Mouse (Mus musculus) erythroblast, embryonic 14.5 days (primary cell): ENCODE data around the gene Asb18. TPM values are rescaled to one million over a fixed set of nuclear protein-coding genes. Genes with fewer than 3 reads are reported as not detected.

Experiments
- H3K27me3 ChIP-seq: 2 replicates; pipeline ENCODE4 v1.6.1; 2012; ENCODE audit warnings: inconsistent platforms; ENCODE audit not compliant: control insufficient read depth
- H3K36me3 ChIP-seq: 2 replicates; pipeline ENCODE4 v1.6.1; 2012; ENCODE audit warnings: mild to moderate bottlenecking, inconsistent platforms; ENCODE audit not compliant: control insufficient read depth
- H3K4me1 ChIP-seq: 2 replicates; pipeline ENCODE4 v1.6.1; 2012; ENCODE audit warnings: inconsistent platforms; ENCODE audit not compliant: control insufficient read depth
- H3K4me3 ChIP-seq: replicated peaks from 2 replicates; pipeline ENCODE3; 2012; ENCODE audit warnings: moderate library complexity, mild to moderate bottlenecking, inconsistent platforms
- H3K9me3 ChIP-seq: 2 replicates; pipeline ENCODE4 v1.6.1; 2012; ENCODE audit warnings: low read length, inconsistent platforms, mixed read lengths; ENCODE audit not compliant: control insufficient read depth
- GATA1 ChIP-seq: IDR thresholded peaks from 2 replicates; pipeline ENCODE4 v1.6.1; 2012; ENCODE audit warnings: low read length, inconsistent platforms, mixed read lengths
- TAL1 ChIP-seq: IDR thresholded peaks from 3 replicates; pipeline ENCODE4 v1.6.1; 2012; ENCODE audit warnings: low read length, inconsistent platforms, mixed read lengths
- polyA plus RNA-seq: library from polyadenylated mRNA; stranded (reverse); fragments of >175 nt; gene quantifications from 2 replicates; pipeline ENCODE4 v1.2.3, GENCODE M21; 2012

Asb18 gene
- polyA plus RNA-seq, 1 experiment, result not detected

DNA sequence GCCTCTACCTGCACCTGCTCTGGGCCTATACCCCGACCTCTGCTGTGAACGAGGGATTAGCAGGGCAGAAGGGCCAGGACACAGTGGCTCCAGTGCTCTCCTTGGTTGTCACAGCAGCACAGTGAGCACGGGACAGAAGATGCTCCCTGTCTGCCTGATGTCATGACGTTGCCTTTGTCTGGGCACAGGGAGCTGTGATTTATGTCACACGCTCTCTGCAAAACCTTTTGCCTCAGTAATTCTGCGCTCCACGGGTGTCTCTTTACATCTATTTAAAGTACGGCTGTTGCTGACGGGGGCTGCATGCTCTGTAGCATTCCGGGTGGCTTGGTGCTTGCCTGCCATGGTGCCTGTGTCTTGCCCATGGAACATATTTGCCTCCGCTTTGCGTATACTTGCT is 50.0 kb downstream of the Asb18 start:
- Histone ChIP-seq H3K4me3 (no peak overlapping the region), H3K27me3 (peaks cover 24% of the 10 kb centered on the region), H3K4me1 (no peaks in the 10 kb centered on the region), H3K36me3 (no peaks in the 10 kb centered on the region), H3K9me3 (no peaks in the 10 kb centered on the region; the same call in 1 of the 2 replicates)
- TF ChIP-seq GATA1 (no peak), TAL1 (no peak)

- Histone ChIP-seq H3K9me3 (no peaks in the 10 kb centered on the region; the same call in 1 of the 2 replicates), H3K36me3 (no peaks in the 10 kb centered on the region), H3K27me3 (peaks cover 12% of the 10 kb centered on the region), H3K4me3 (no peak overlapping the region), H3K4me1 (no peaks in the 10 kb centered on the region)
- TF ChIP-seq TAL1, result no peak
These were observed 51.2 kb downstream of the Asb18 start for GRCm38 (mm10) chr1:89963296-89963695.

- Histone ChIP-seq H3K36me3 (no peaks in the 10 kb centered on the region), H3K27me3 (peaks cover under 1% of the 10 kb centered on the region; the same call in 1 of the 2 replicates), H3K4me1 (no peaks in the 10 kb centered on the region), H3K4me3 (no peak overlapping the region), H3K9me3 (no peaks in the 10 kb centered on the region)
- TF ChIP-seq TAL1, result no peak
- no peak for TF ChIP-seq GATA1
These were observed 52.4 kb downstream of the Asb18 start for GRCm38 (mm10) chr1:89962092-89962491.

GRCm38 (mm10) chr1:89959393-89959792 is 55.1 kb downstream of the Asb18 start:
- H3K4me1 ChIP-seq, result no peaks in the 10 kb centered on the region
- no peaks in the 10 kb centered on the region; the same call in 1 of the 2 replicates for H3K27me3 ChIP-seq
- no peaks in the 10 kb centered on the region for H3K9me3 ChIP-seq
- no peaks in the 10 kb centered on the region for H3K36me3 ChIP-seq
- H3K4me3 ChIP-seq, result no peak overlapping the region
- TF ChIP-seq GATA1 (no peak), TAL1 (no peak)

- H3K27me3 ChIP-seq, result peaks cover 66% of the 10 kb centered on the region
- H3K36me3 ChIP-seq, result no peaks in the 10 kb centered on the region
- peaks cover 3% of the 10 kb centered on the region; the same call in 1 of the 2 replicates for H3K9me3 ChIP-seq
These were observed 71.3 kb downstream of the Asb18 start for GRCm38 (mm10) chr1:89943202-89943601.

GRCm38 (mm10) chr1:89942395-89942976 is 72.0 kb downstream of the Asb18 start:
- Histone ChIP-seq H3K4me3 (no peak overlapping the region), H3K36me3 (no peaks in the 10 kb centered on the region), H3K9me3 (peaks cover 3% of the 10 kb centered on the region; the same call in 1 of the 2 replicates), H3K4me1 (no peaks in the 10 kb centered on the region), H3K27me3 (peaks cover 72% of the 10 kb centered on the region)
- TF ChIP-seq TAL1 (no peak), GATA1 (no peak)

More at GRCm38 (mm10) chr1:89943202-89943601, 71.3 kb downstream of the Asb18 start:
- H3K4me3 ChIP-seq, result no peak overlapping the region
- H3K4me1 ChIP-seq, result no peaks in the 10 kb centered on the region
- TF ChIP-seq GATA1 (no peak), TAL1 (no peak)

- H3K4me1 ChIP-seq, result no peaks in the 10 kb centered on the region
- no peak for TF ChIP-seq GATA1
- TF ChIP-seq TAL1, result no peak
- no peaks in the 10 kb centered on the region for H3K36me3 ChIP-seq
- no peak overlapping the region for H3K4me3 ChIP-seq
- H3K27me3 ChIP-seq, result peaks cover 78% of the 10 kb centered on the region
- H3K9me3 ChIP-seq, result peaks cover 3% of the 10 kb centered on the region; the same call in 1 of the 2 replicates
These were observed 72.6 kb downstream of the Asb18 start for GRCm38 (mm10) chr1:89941701-89942381.

GRCm38 (mm10) chr1:89940961-89941524 is 73.4 kb downstream of the Asb18 start:
- Histone ChIP-seq H3K9me3 (peaks cover 3% of the 10 kb centered on the region; the same call in 1 of the 2 replicates), H3K27me3 (peaks cover 84% of the 10 kb centered on the region), H3K36me3 (no peaks in the 10 kb centered on the region), H3K4me1 (no peaks in the 10 kb centered on the region), H3K4me3 (no peak overlapping the region)
- TF ChIP-seq GATA1 (no peak), TAL1 (no peak)

GRCm38 (mm10) chr1:89939981-89940726 is 74.3 kb downstream of the Asb18 start:
- H3K27me3 ChIP-seq, result peaks cover 90% of the 10 kb centered on the region
- H3K9me3 ChIP-seq, result peaks cover 3% of the 10 kb centered on the region; the same call in 1 of the 2 replicates
- no peaks in the 10 kb centered on the region for H3K4me1 ChIP-seq
- H3K36me3 ChIP-seq, result no peaks in the 10 kb centered on the region
- TF ChIP-seq GATA1 (no peak), TAL1 (no peak)
- H3K4me3 ChIP-seq, result no peak overlapping the region
